Comparison of ENCODE assay signal across 20 mouse cellular contexts in the genomic region with DNA sequence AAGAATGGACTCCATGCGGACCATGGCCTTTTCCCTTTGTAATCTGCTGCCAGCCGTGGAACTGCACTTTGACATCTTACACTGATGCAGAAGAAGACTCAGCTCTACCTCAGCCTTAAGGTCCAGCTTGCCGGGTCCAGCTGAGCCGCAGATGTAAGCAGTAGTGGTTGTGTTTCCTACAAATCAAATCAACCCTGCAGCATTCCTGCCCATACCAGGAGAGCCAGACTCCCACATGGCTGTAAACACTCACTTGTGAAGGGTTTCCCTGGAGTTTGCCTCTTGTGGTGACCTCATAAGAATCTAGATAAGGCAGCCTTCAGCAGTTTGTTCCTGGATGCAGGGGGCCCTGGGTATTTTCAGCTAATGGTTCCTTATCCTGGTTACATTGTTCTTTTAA. TPM values are rescaled to one million over a fixed set of nuclear protein-coding genes. Genes with fewer than 3 reads are reported as not detected.
DNase-seq lines count a peak whose midpoint lies in the region; ATAC-seq and TF ChIP-seq lines count a peak whose summit lies in the region.
"Had no signal": no experiment of that assay in that cellular context is flagged by ENCODE, and none has a peak within 500 bp of the region (broad histone marks: within the 10 kb centered on the region; RNA-seq: fewer than 3 reads in every experiment).

No protein-coding gene starts in this region.

- H3K4me3 ChIP-seq in heart, embryonic 14.5 days (ENCODE audit: control insufficient read depth in 1 of 2, insufficient read depth in 1 of 2, low read depth in 1 of 2, low read length in 2 of 2), result no peak overlapping the region
- no peak overlapping the region for H3K4me3 ChIP-seq in lung, embryonic 15.5 days
- no peak overlapping the region for H3K4me3 ChIP-seq in lung, adult 2 months (replicated peaks; ENCODE audit: extremely low read depth, low read depth, low read length)
- H3K4me3 ChIP-seq: erythroblast, embryonic 14.5 days; limb, embryonic 12.5 days; liver, embryonic 13.5 days; midbrain, embryonic 13.5 days; myocyte; neural tube, embryonic 15.5 days had no signal

- no peaks in the 10 kb centered on the region for H3K9me3 ChIP-seq in heart, embryonic 14.5 days (ENCODE audit: control insufficient read depth, low read length)
- no peaks in the 10 kb centered on the region for H3K9me3 ChIP-seq in lung, embryonic 15.5 days
- H3K9me3 ChIP-seq: G1E; limb, embryonic 12.5 days; liver, embryonic 13.5 days; midbrain, embryonic 13.5 days; neural tube, embryonic 15.5 days had no signal

- peaks cover 84% of the 10 kb centered on the region for H3K27me3 ChIP-seq in heart, embryonic 14.5 days (ENCODE audit: control insufficient read depth, insufficient read depth, low read length)
- no peaks in the 10 kb centered on the region for H3K27me3 ChIP-seq in lung, embryonic 15.5 days
- H3K27me3 ChIP-seq: limb, embryonic 12.5 days; liver, embryonic 13.5 days; midbrain, embryonic 13.5 days; neural tube, embryonic 15.5 days had no signal

- peak overlapping the region; percentile 48 to 53; a peak in 3 of 4 replicates for H3K27ac ChIP-seq in heart, embryonic 14.5 days (replicated peaks in 1 of 2; ENCODE audit: control insufficient read depth in 1 of 2, insufficient read depth in 1 of 2, low read depth in 2 of 2, low read length in 2 of 2)
- H3K27ac ChIP-seq in lung, embryonic 15.5 days, result no peak overlapping the region
- H3K27ac ChIP-seq: hindbrain, embryonic 14.5 days; limb, embryonic 12.5 days; liver, embryonic 13.5 days; midbrain, embryonic 13.5 days; neural tube, embryonic 15.5 days had no signal

- TF ChIP-seq CTCF in lung, adult 2 months (IDR thresholded peaks at IDR 0.05; ENCODE audit: insufficient read depth, low read length), result no peak

- no peak for TF ChIP-seq POLR2A in lung, adult 2 months (IDR thresholded peaks at IDR 0.05; ENCODE audit: borderline replicate concordance, extremely low read depth, low read depth, low read length)

- peaks cover 18 to 20% of the 10 kb centered on the region in 2 experiments for H3K4me1 ChIP-seq in heart, embryonic 14.5 days (ENCODE audit: control insufficient read depth in 2 of 2, insufficient read depth in 2 of 2, low read length in 2 of 2)
- H3K4me1 ChIP-seq in lung, embryonic 15.5 days, result peaks cover 19% of the 10 kb centered on the region
- H3K4me1 ChIP-seq in lung, adult 2 months (ENCODE audit: control insufficient read depth, insufficient read depth, low read length), result 0 out of 2 replicates have a peak, but pooled peaks cover 3% of the 10 kb centered on the region
- H3K4me1 ChIP-seq: liver, embryonic 13.5 days had no signal

- H3K4me2 ChIP-seq in heart, embryonic 14.5 days (ENCODE audit: low read length), result no peak overlapping the region
- no peak overlapping the region for H3K4me2 ChIP-seq in lung, embryonic 15.5 days
- H3K4me2 ChIP-seq: hindbrain, embryonic 14.5 days; limb, embryonic 12.5 days; liver, embryonic 13.5 days; midbrain, embryonic 13.5 days; neural tube, embryonic 15.5 days had no signal

- H3K36me3 ChIP-seq in heart, embryonic 14.5 days (ENCODE audit: control insufficient read depth, insufficient read depth, low read length), result no peaks in the 10 kb centered on the region
- H3K36me3 ChIP-seq in lung, embryonic 15.5 days, result no peaks in the 10 kb centered on the region
- H3K36me3 ChIP-seq: G1E; limb, embryonic 12.5 days; liver, embryonic 13.5 days; midbrain, embryonic 13.5 days; neural tube, embryonic 15.5 days had no signal

- peak; percentile 13 for DNase-seq in embryo, embryonic 10 days (ENCODE audit: low spot score)
- DNase-seq in embryo, embryonic 11 days, result no peak
- no peak for DNase-seq in heart, adult 8-10 months (ENCODE audit: low spot score)
- DNase-seq in lung, adult 2 months, result no peak
- no peak for DNase-seq in right cerebral cortex, adult 18-20 months
- no peak for DNase-seq in T-cell, adult 2 months (ENCODE audit: low spot score)
- DNase-seq: kidney, adult 18-20 months; kidney, postnatal 36 days; liver, embryonic 13.5 days had no signal

- 25% methylated on average over 4 of the region's 4 CpGs for WGBS in heart, embryonic 14.5 days
- 58% methylated on average over 4 of the region's 4 CpGs for WGBS in lung, embryonic 15.5 days
- 66% methylated on average over 4 of the region's 4 CpGs for WGBS in lung, adult 2 months

- no peak for ATAC-seq in heart, embryonic 14.5 days (ENCODE audit: insufficient number of reproducible peaks, insufficient read depth, low FRiP score, low read depth)
- ATAC-seq in lung, embryonic 15.5 days (ENCODE audit: borderline replicate concordance, extremely low read depth, low FRiP score, low TSS enrichment), result peak; percentile 62; the same call in 1 of the 2 replicates
- ATAC-seq: CD4-positive, CD25-positive, alpha-beta regulatory T cell, adult 4 months; forebrain, embryonic 16.5 days; midbrain, embryonic 13.5 days had no signal

- no peak overlapping the region for H3K9ac ChIP-seq in heart, embryonic 14.5 days (ENCODE audit: low read length)
- H3K9ac ChIP-seq in lung, embryonic 15.5 days, result no peak overlapping the region
- H3K9ac ChIP-seq: hindbrain, embryonic 14.5 days; limb, embryonic 12.5 days; liver, embryonic 13.5 days; midbrain, embryonic 13.5 days; neural tube, embryonic 15.5 days had no signal

RNA-seq across cellular contexts. Expression of a gene that starts 6.9 kb away (rescaled TPM):
- polyA plus RNA-seq in heart, embryonic 14.5 days (2014; fragmentation: Nextera tagmentation; extraction: Ambion mirVana), result 58.9 and 70.4 TPM in 2 replicates
- 10 to 100 TPM; 25.6 to 34.3 (median 30.5) TPM for total RNA-seq in heart, adult 8-10 months (2022)
- 52.8 and 53.5 TPM in 2 replicates for polyA plus RNA-seq in lung, embryonic 15.5 days (2015; fragmentation: Nextera tagmentation; extraction: Ambion mirVana)
- 97.1 and 104 TPM in 2 replicates for polyA plus RNA-seq in lung, adult 2 months (2012; rRNA removed)
- polyA plus RNA-seq: G1E had no signal

RNA-seq across cellular contexts. Expression of a gene that starts 41.4 kb away (rescaled TPM):
- polyA plus RNA-seq in heart, embryonic 14.5 days (2014; fragmentation: Nextera tagmentation; extraction: Ambion mirVana), result 0.11 and 0.41 TPM in 2 replicates
- total RNA-seq in heart, adult 8-10 months (2022), result under 1 TPM in 1 of 4 experiments, not detected in 3; 0.16 TPM
- 0.47 and 0.72 TPM in 2 replicates for polyA plus RNA-seq in lung, embryonic 15.5 days (2015; fragmentation: Nextera tagmentation; extraction: Ambion mirVana)
- polyA plus RNA-seq in lung, adult 2 months (2012; rRNA removed), result 0.08 and 0.15 TPM in 2 replicates
- polyA plus RNA-seq: CD4-positive, CD25-positive, alpha-beta regulatory T cell, adult 4 months; erythroblast, embryonic 14.5 days had no signal

RNA-seq across cellular contexts. Expression of a gene that starts 41.7 kb away (rescaled TPM):
- polyA plus RNA-seq in heart, embryonic 14.5 days (2014; fragmentation: Nextera tagmentation; extraction: Ambion mirVana), result 47.3 and 50.7 TPM in 2 replicates
- total RNA-seq in heart, adult 8-10 months (2022), result 10 to 100 TPM; 16.9 to 21.1 (median 17.9) TPM
- polyA plus RNA-seq in lung, embryonic 15.5 days (2015; fragmentation: Nextera tagmentation; extraction: Ambion mirVana), result 89.5 and 90.2 TPM in 2 replicates
- 8.9 and 16.1 TPM in 2 replicates for polyA plus RNA-seq in lung, adult 2 months (2012; rRNA removed)

RNA-seq across cellular contexts. Expression of a gene that starts 46.8 kb away (rescaled TPM):
- 67.2 and 69.3 TPM in 2 replicates for polyA plus RNA-seq in heart, embryonic 14.5 days (2014; fragmentation: Nextera tagmentation; extraction: Ambion mirVana)
- total RNA-seq in heart, adult 8-10 months (2022), result 10 to 100 TPM; 71.0 to 88.7 (median 82.7) TPM
- polyA plus RNA-seq in lung, embryonic 15.5 days (2015; fragmentation: Nextera tagmentation; extraction: Ambion mirVana), result 116 and 117 TPM in 2 replicates
- 139 and 141 TPM in 2 replicates for polyA plus RNA-seq in lung, adult 2 months (2012; rRNA removed)
